Mouse (Mus musculus) testis, postnatal 14 days (tissue): Measurements from ENCODE around the gene Fbxl7.

ENCODE experiments used
- DNase-seq: peaks from one replicate; pipeline ENCODE4 v3.0.0; 2021; ENCODE audit warnings: low spot score

The Fbxl7 gene

DNA sequence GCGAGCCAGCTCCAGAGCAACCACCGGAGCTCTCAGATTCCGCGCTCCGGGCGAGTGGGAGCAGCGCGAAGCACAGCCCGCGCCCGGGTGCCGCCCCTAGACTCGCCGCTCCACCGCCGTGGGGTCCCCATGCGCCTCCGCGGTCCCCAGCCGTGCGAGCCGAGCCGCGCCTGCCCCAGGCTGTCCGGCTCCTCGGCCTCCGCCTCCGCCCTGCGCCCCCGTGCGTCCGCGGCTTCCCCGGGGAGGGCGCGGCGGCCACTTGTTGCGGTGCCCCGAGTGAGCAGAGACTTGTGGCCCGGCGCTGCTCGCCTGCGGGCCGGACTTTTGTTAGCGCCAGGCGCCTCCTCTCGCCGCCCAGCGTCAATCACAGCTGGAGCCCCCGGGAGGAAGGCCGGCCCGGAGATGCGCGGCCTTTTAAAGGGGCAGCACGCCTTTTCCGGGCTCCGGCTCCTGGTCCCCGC lies at the start of gene Fbxl7:
Fbxl7 (minus strand) TSS at position 330 of the 461 bp plus-strand sequence.
- peak; percentile 70 for DNase-seq

DNA sequence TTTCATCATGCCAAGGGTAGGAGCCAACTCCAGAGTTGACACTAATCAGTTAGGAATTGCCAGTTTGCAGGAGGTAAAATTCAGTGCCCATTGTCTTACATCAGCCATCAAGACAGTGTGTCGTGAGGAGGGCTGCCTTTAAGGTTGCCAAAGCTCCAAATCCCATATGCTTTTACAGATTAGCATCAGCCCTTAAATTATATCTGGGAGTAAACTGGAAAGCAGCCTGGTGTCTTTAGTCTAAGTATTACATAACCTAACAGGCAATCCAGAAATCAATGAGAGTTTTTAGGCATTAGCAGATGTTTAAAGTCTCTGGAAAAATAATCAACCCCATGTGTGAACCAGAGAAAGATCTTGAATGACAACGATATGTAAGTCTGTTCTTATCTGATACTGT lies 26.6 kb upstream of the Fbxl7 start:
- DNase-seq = no peak

DNA sequence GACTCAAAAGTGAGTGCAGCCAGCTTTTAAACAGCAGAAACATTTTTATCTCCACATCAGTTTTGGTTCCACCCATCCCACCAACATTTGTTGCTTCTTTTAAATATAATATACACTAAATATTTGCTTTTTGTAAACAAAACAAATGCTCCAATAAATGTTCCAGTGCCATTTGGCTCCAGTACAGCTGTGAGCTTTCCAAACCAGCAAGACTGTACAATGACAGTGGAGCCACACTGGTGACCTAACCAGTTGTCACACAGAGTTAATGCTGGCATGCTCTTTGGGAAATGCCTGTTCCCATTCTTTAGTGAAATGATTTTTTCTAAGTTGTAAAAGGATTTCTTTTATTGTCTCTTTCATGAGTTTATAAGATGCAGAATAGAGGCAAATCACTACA lies 18.0 kb upstream of the Fbxl7 start:
- DNase-seq = no peak

DNA sequence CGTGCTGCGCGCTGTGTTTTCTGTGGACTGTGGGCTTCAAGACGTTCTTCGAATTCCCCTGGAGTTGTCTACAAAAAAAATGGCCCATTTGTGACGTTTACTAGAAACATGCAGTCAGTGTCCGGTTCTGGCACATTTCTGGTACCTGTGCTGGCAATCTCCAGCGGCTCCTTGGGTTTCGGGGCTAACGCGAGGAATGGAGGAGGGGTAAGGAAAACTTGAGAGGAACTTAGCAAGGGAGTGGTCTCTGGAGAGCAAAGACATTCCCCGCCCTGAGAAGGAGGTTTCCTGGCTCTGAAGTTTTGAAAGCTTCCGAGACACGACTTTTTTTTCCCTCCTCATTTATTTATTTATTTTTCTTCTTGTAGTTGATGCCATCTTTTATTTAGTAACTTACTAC lies 381 bp upstream of the Fbxl7 start:
- no peak for DNase-seq

DNA sequence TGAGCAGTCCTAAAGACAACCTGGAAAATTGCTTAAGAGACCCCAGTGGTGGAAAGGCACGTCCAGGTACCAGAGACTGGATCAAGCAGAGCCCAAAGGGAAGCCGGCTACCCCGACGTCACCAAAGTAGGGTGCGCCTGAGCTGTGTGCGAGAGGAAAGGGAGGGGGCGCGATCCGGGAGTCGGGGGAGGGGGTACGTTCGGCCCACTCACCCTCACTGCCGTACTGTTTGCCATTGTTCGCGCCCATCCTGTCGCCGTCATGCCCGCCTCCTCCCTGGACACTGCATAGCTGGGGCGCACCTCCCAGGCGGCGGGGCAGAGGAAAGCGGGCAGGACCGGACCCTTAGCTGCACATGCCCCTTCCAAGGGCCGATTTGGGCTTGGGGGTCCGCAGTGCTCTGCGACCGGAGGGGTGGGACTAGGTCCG lies 565 bp downstream of the Fbxl7 start:
- peak; percentile 8 for DNase-seq

DNA sequence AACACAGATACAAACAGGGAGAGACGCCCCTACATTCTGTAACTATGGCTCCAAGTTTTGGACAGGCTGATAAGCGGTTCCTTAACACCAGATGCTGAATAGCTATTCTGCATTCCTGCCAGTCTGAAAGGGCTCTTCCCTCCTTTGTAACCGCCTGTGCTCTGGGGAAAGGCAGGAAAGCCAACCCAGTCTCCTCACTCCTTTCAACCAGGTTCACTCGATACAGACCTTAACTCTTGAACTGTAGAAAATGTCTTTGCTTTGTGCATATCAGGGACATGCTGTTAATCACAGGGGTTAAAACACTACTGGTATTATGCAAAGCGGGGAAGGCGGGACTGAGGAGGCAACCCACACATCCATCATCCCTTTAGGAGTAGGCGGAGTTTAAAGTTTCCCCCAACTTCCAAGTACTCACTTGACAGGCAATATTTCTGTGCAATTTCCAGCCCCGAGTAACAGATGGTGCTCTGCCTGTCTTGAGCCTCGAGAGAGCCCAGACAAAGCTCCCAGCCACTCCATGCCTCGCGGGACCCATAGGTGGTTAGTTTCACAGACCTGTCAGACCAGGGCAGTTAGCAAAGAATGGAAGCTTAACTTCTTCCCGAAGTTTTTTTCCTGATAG lies 1.2 kb downstream of the Fbxl7 start:
- peak; percentile 12 for DNase-seq

DNA sequence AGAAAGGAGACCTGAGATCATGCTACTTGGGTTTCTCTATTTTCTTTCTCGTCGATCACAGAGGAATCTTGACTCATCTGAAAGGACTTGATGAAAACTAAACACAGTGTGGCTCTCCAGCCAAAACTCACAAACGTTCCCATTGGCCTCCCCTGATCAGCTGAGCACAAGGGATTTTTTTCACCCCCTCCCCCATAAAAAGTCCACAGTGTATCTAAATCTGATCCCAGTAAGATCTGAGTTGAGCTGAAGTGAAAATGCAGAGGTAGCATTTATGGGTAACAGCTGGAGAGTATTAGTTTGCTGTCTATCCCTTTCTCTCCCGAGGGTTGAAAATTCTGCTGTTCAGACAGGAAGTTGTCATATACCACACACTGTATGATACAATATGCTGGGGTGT lies 2.2 kb downstream of the Fbxl7 start:
- DNase-seq = no peak

DNA sequence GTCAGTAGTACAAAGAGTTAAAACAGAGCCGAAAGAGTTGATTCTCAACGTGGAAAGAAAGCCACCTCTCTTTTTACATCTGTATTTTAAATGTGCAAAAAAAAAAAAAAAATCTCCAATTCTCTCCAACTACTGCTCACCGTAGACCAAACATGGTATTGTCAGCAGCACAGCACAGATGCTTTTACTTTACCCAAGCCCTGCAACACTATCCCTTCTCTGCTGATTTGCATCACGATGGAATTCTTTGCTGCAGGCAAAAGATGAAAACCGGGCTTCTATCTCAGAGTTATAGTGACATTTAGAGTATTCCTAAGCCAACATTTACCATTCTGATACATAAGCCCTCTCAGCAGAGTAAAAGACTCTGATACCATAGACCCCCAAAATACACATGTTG lies 5.4 kb downstream of the Fbxl7 start:
- no peak for DNase-seq

DNA sequence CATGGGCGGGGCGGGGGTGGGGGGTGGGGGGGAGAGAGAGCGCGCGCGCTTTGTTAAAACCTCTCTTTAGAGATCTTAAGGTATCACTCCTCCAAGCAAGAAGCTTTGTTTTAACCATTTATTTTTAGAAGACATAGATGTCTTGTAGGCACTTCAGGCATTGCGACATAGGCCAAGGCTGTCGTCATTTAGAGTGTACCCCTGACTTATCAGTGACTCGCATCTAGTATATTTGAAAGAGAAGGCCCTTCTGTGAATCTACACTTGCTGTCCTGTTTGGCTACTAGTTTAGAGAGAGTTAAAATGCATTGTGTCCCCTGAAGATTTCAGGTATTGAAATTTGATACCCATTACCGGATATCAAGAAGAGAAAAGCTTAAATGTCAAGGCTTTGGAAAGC lies 7.2 kb downstream of the Fbxl7 start:
- DNase-seq = no peak

DNA sequence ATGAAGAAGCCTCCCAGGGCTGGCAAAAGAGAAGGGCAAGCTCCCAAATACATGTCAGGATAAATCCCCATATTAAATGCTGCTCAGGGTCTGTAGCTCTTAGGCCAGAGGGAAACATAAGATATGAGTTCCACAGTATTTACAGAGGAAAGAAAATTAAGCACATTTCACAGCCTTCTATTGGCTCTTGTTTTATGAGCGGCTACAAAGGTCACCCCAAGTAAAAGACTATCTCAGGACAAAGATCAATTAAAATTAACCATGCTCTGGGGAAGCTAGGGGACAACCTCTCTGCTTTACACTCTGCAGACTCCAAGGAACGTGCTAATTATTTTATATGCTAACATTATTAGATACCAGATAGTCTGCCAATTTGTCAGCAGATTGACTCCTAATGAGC lies 9.4 kb downstream of the Fbxl7 start:
- DNase-seq = no peak

DNA sequence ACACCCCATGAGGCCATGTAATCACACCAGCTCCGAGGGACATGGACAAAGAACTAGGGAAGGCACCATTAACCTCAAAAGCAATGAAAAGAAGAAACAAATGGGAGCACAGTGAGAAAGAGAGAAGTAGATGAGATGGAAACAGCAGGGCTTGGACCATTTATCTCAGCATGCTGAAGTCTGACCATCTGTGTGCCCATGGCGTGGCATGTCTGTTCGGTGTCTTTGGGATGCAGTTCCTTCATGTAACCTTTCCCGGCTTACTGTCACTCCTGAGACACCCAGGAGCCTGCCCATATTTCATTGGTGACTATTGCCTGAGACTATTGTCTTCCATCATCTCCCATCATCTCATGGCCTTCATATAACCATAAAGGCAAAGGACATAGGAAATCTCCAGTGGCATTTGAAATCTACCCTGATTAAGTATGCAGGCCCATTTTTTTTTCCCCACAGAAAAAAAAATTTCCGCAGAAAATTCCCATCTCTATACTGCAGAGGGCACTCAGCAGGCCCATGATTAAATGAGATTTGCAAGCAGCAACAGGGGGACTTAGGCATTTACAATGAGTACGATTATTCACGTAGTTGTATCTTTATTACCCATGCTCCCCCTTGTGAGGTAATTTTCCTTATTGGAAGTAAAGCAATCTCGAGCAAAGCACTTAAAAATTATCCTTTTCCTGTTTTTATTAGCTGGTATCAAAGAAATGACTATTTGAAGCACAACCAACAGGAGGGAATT lies 15.0 kb downstream of the Fbxl7 start:
- no peak for DNase-seq

DNA sequence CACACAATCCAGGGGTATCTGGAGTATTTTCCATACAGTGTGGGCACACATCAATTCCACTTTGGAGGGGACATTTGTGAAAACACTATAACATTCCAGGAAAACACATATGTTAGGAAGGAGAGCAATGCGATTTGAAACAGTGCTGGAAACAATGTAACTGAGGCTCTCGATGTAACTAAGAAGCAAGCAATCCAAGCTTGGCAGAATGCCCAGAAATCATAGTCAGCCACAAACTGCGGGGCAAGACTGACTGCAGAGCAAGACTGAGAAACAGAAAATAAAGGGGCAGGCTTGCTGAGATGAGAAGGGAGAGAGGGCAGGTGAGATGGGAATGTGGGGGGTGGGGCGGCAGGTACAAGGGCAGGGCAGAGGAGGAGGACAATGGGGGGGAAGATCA lies 19.7 kb downstream of the Fbxl7 start:
- DNase-seq = peak; percentile 82

DNA sequence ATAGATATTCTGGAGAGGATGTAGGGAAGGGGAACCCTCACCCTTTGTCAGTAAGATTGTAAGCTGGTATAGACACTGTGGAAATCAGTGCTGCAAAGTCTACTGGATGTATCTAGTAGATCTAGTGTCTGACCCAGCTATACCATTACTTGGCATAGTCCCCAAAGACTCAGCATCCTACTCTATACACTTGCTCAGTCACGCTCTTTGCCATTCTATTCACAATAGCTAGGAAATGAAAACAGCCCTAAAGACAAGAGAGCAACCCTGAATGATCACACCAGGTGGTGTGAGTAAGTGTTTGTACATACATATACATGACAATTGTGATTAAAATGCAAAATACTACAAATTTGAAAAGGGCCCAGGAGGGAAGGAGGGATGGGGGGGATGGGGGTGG lies 23.1 kb downstream of the Fbxl7 start:
- no peak for DNase-seq

DNA sequence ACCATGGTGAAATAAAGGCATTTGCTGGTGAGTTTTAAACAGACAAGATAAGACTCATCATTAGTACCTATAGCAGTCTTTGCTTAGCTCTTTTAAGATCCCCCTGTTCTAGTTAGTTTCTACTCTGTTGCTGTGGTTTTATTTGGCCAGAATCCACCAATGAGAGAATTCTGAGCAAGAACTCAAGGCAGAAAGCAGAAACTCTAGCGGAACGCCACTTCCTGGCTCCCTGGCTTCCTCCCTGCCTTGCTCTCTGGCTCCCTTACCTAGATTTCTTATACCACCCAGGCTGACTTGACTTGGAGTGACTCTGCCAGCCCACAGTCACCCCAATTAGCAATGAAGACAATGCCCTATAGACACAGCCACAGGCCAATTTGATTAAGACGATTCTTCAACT lies 26.2 kb downstream of the Fbxl7 start:
- DNase-seq = no peak

DNA sequence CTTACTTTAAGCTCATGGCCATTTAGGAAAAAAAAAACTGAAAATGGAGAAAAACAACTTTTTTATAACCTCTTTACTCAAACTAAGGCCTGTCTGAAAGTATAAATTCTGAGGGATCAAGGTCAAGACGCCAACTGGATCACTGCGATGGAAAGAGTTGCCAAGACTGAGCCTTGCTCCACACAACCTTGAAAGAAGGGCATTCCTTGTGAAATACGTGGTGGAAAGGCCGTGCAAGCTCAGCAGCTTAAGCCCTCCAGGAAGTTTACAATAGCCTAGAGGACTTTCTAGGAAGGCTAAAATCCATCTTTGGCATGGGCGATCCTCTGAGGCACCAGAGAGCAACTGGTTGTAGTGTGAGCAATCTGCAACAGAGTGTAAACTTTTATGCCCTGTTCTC lies 27.9 kb downstream of the Fbxl7 start:
- no peak for DNase-seq

DNA sequence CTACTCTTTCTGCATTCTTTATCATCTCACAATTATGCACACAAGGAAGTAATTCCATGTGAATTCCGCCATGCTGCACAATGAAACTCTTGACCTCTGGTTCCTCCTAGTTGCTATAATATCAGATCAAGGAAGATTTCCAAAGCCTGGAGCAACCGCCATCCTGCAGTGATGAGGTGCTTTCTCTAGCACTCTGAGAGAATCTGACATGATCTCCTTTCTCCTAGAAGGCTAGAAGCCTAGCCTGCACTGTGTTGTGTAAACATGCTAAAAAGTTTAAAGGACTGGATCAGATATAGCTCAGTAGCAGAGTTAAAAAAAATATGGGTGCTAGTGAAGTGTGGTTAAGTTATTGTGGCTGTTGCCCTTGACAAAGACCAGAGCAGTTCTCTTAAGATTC lies 33.2 kb downstream of the Fbxl7 start:
- DNase-seq = no peak

DNA sequence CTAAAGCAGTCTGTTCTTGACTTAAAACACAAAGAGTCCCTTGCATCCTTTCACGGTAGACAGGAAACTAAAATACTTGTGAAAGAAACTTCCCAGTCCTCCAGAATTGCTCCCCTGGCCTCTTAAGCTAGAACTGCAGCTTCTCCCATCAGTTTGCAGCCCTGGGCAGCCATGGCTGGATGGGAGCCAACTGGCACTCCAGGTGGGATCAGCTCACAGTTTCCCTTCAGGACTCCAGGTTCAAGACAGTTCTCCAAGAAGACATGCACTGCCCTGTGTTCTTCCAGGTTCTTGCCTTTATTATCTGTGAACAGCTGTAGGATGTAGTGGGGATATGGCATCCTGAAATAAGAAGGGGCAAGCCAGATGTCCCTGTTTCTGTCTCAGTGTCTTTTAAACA lies 45.8 kb downstream of the Fbxl7 start:
- DNase-seq = no peak

DNA sequence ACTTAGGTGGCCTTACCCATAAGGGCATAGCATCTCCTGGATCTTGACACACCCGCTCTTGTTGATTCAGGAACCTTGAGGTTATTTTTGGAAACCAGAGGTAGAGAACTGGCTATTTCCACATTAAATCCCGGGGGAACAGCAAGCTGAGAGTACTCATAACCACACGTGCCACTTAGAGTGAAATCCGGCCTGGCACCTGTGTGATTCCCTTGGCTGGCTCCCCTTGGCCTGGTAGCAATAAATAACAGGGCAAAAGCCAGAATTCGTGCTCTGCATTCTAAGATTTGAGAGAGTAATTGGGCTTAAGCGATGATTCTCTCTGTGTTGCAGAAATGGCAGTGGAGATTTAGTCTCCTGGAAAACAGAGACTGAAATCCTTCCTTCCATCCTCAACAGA lies 53.2 kb downstream of the Fbxl7 start:
- DNase-seq = no peak

DNA sequence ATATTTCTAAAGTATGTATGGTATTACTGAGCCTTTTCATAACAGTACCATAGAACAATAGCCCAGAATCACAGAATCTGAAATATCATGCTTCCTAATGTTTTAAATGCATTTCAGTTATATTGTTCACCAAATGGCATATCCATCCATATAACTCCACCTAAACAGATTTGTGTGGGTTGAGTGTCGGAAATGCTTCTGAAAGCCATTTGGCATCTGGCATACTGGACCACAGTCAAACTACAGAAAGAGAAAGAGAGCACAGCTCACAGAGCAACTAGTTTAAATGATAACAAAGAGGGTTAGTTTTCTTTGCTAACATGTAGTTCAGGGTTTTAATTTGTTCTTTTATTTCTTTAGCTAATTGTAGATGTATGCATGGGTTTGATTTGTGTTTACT lies 57.0 kb downstream of the Fbxl7 start:
- no peak for DNase-seq

DNA sequence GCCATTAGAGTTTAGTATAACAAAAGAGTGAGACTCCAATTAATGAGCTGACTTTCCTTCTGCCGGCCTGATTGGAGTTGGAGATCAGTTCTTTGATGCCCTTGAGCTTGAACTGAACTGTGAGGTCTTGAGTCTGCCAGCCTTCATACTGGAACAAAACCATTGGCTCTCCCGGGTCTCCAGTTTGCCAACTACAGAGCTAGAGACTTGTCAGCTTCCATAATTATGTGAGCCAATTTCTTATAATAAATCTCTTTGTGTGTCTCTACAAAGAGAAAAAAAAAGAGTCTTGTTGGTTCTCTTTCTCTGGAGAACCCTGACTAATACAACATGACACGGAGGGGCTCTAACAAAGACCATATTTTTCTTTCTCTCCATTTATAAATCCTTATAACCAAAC lies 58.2 kb downstream of the Fbxl7 start:
- no peak for DNase-seq

DNA sequence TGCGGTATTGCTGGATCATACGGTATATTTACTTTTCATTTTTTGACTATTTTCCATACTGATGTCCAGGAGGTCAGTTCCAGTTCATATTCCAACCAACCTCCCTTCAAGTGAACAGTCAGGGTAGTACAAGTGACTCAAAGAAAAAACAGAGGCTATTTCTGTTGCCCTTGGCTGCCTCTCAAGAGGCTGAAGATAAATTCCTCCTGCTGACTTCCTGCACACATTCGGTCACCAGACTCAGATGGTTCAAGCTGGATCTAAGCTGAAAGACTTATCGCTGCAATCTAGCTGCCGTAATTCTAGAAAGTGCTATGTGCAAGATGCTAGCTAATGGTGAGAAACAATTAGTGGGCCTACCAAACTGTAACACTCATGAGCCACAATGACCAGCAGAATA lies 61.0 kb downstream of the Fbxl7 start:
- DNase-seq = no peak

DNA sequence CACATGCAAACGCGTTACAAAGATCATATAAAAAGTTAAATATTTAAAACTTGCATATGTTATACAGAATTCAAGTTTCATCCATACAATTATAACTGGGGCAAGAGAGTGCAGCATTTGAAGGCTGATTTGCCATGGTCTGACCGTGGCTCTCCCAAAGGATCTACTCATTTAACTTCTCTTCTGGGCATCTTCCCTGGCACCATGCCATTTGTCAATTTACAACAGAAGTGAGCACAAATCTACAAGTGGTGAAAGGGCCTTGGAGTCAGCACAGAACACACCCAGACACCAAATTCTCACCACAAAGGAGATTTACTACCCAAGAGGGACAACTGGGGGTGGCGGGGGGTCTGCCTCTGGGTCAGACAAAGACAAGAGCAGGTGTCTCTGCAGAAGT lies 64.2 kb downstream of the Fbxl7 start:
- DNase-seq = no peak

DNA sequence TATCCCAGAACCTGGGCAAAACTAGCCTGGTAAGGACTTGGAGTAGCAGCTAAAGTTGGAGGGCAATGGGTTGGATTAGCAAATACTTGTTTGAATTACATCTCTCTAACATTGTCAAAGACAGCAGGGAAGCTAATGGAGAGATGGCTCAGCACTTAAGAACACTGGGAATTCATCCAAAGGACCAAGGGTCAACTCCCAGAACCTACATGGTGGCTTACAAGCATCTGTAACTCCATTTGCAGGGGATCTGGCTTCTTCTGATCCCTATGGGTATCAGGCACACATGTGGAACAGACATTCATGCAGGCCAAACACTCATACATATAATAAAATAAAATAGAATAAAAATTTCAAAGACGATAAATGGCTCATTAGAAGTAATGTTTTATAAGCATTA lies 78.4 kb downstream of the Fbxl7 start:
- no peak for DNase-seq

DNA sequence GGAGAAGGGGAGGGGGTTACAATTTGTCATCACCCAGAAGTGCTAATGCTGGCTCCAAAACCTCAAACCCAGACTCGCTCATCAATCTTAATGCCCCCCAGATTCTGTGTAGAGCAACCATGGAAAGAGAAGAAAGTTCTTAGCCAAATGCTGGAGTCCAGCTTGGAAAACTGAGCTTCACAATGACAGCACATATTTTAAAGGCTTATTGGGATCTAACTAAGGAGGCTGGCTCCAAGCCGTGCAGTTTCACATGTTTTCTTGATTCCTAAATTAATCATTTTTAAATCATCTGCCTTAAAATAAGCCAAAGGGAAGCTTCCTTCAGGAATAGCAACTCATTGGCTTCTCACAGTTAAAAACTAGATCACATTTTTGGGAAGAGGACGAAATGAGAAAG lies 82.5 kb downstream of the Fbxl7 start:
- no peak for DNase-seq
